Mouse (Mus musculus) retina, embryonic 14.5 days (tissue): ENCODE measurements around the gene Gm7694.

Source experiments
- DNase-seq: peaks from one replicate; pipeline ENCODE4 v3.0.0-alpha.2; 2015; ENCODE audit warnings: low spot score

Gene Gm7694

DNA sequence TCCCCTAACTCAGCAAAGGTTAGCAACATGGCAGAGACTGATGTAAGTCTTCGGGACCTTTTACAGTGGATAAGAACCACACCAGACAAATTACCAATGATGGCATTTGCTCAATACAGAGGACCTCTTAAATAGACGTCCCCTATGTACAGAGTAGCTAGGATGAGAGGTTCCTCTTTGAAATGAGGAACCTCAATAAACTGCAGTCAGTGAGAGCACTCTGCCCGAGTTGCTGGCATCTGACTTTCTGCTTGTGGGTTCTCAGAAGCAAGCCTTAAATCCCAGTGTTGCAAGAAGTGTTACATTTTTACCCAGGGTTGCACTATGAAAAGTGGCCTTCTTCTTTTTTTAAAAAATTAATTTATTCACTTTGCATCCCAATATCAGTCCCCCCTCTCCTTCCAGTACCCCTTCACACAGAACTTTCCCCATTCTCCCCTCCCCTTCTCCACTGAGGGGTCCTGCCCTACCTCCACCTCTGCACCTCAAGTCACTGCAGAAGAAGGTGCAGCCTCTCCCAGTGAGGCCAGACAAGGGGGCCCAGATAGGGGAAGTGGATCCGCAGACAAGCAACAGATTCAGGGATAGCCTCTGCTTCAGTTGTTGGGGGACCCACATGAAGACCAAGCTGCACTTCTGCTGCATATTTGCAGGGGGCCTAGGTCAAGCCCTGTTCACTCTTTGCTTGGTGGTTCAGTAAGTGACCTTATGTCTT lies 23.6 kb downstream of the Gm7694 start:
- no peak for DNase-seq

- no peak for DNase-seq
These were observed 29.1 kb downstream of the Gm7694 start, which contains the start of gene Sh2d1b1 for GRCm38 (mm10) chr1:170277016-170277415. Gene Sh2d1b1 (plus strand): TSS chr1:170277320.

- no peak for DNase-seq
These were observed 32.9 kb downstream of the Gm7694 start for GRCm38 (mm10) chr1:170273252-170273651.

- no peak for DNase-seq
These were observed 35.4 kb downstream of the Gm7694 start for GRCm38 (mm10) chr1:170270696-170271095.

DNA sequence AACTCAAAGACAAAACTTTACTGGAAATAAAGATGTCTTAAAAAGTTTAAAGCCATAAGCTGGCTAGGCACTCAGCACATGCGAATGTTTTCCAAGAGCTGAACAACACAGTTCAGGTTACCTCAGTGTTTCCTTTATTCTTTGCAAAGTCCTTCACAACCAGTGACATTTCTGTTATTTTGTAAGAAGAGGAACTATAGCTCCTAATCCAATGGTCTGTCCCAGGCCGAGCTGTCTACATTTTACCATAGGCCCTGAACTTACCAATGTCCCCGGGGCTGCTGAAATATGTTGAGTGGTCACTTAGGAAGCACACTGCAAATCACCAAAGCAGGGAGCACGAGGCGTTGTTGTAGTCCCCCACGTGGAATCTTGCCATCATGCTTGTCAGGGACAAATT lies 35.9 kb downstream of the Gm7694 start:
- DNase-seq: no peak

GRCm38 (mm10) chr1:170255560-170255910 lies 50.6 kb downstream of the Gm7694 start:
- DNase-seq: peak; percentile 82

GRCm38 (mm10) chr1:170254893-170255559 lies 51.1 kb downstream of the Gm7694 start:
- no peak for DNase-seq
